Mouse (Mus musculus): Measurements from ENCODE around the gene Bola1. TPM values are rescaled to one million over a fixed set of nuclear protein-coding genes. Genes with fewer than 3 reads are reported as not detected.
A peak's percentile ranks its signal among the peaks of the same experiment; 100 is the strongest.

Bola1 gene
- total and polyA plus RNA-seq, 2 experiments from 2014 or later, result 36.8 to 54.6 TPM

GRCm38 (mm10) chr3:96230404-96230803, 10.9 kb upstream of the Bola1 start:
- Histone ChIP-seq H3K27ac (ENCODE audit: low read depth, low read length) (no peak overlapping the region), H3K27me3 (ENCODE audit: insufficient read depth, low read length) (no peaks in the 10 kb centered on the region), H3K4me1 (ENCODE audit: insufficient read depth, low read length) (no peaks in the 10 kb centered on the region), H3K9ac (replicated peaks; ENCODE audit: low read length, poor library complexity, severe bottlenecking) (no peak overlapping the region), H3K4me2 (ENCODE audit: low read depth, low read length, poor library complexity, severe bottlenecking) (no peak overlapping the region), H3K36me3 (ENCODE audit: insufficient read depth, low read length) (no peaks in the 10 kb centered on the region), H3K4me3 (ENCODE audit: low read depth, low read length) (no peak overlapping the region), H3K9me3 (ENCODE audit: low read length) (no peaks in the 10 kb centered on the region)
- DNase-seq (ENCODE audit: low spot score) (no peak), ATAC-seq (ENCODE audit: low FRiP score) (no peak)
- WGBS, result 76% methylated on average over 2 of the region's 2 CpGs
- no peak for TF ChIP-seq CTCF (IDR thresholded peaks at IDR 0.05)

- DNase-seq (ENCODE audit: low spot score) (no peak), ATAC-seq (ENCODE audit: low FRiP score) (no peak)
- H3K36me3 ChIP-seq (ENCODE audit: insufficient read depth, low read length), result no peaks in the 10 kb centered on the region
- no peaks in the 10 kb centered on the region for H3K9me3 ChIP-seq (ENCODE audit: low read length)
- 81% methylated on average over 2 of the region's 2 CpGs for WGBS
- H3K4me2 ChIP-seq (ENCODE audit: low read depth, low read length, poor library complexity, severe bottlenecking), result no peak overlapping the region
- H3K9ac ChIP-seq (replicated peaks; ENCODE audit: low read length, poor library complexity, severe bottlenecking), result no peak overlapping the region
- no peaks in the 10 kb centered on the region for H3K27me3 ChIP-seq (ENCODE audit: insufficient read depth, low read length)
- no peak overlapping the region for H3K27ac ChIP-seq (ENCODE audit: low read depth, low read length)
- H3K4me3 ChIP-seq (ENCODE audit: low read depth, low read length), result no peak overlapping the region
- no peak for TF ChIP-seq CTCF (IDR thresholded peaks at IDR 0.05)
- H3K4me1 ChIP-seq (ENCODE audit: insufficient read depth, low read length), result no peaks in the 10 kb centered on the region; the same call in 1 of the 2 replicates
Measured at GRCm38 (mm10) chr3:96228828-96229227, 9.3 kb upstream of the Bola1 start.

- no peak overlapping the region for H3K27ac ChIP-seq (ENCODE audit: low read depth, low read length)
Measured at GRCm38 (mm10) chr3:96226695-96227648, 7.5 kb upstream of the Bola1 start.

GRCm38 (mm10) chr3:96225421-96225820, 5.9 kb upstream of the Bola1 start:
- 11% methylated on average over 2 of the region's 2 CpGs for WGBS
- ATAC-seq (ENCODE audit: low FRiP score), result no peak
- no peak overlapping the region for H3K4me3 ChIP-seq (ENCODE audit: low read depth, low read length)

More at GRCm38 (mm10) chr3:96226695-96227648, 7.5 kb upstream of the Bola1 start:
- H3K36me3 ChIP-seq (ENCODE audit: insufficient read depth, low read length), result no peaks in the 10 kb centered on the region
- H3K27me3 ChIP-seq (ENCODE audit: insufficient read depth, low read length), result no peaks in the 10 kb centered on the region
- H3K4me2 ChIP-seq (ENCODE audit: low read depth, low read length, poor library complexity, severe bottlenecking), result no peak overlapping the region
- TF ChIP-seq CTCF (IDR thresholded peaks at IDR 0.05), result no peak
- DNase-seq (ENCODE audit: low spot score) (no peak), ATAC-seq (ENCODE audit: low FRiP score) (no peak)
- no peak overlapping the region for H3K4me3 ChIP-seq (ENCODE audit: low read depth, low read length)
- peaks cover under 1% of the 10 kb centered on the region; the same call in 1 of the 2 replicates for H3K4me1 ChIP-seq (ENCODE audit: insufficient read depth, low read length)
- H3K9me3 ChIP-seq (ENCODE audit: low read length), result no peaks in the 10 kb centered on the region
- 74% methylated on average over 8 of the region's 8 CpGs for WGBS
- no peak overlapping the region for H3K9ac ChIP-seq (replicated peaks; ENCODE audit: low read length, poor library complexity, severe bottlenecking)

GRCm38 (mm10) chr3:96222774-96223173, 3.3 kb upstream of the Bola1 start:
- Histone ChIP-seq H3K9me3 (ENCODE audit: low read length) (no peaks in the 10 kb centered on the region), H3K36me3 (ENCODE audit: insufficient read depth, low read length) (no peaks in the 10 kb centered on the region), H3K4me3 (ENCODE audit: low read depth, low read length) (no peak overlapping the region), H3K27me3 (ENCODE audit: insufficient read depth, low read length) (no peaks in the 10 kb centered on the region), H3K4me2 (ENCODE audit: low read depth, low read length, poor library complexity, severe bottlenecking) (peak overlapping the region; percentile 18; the same call in 1 of the 2 replicates), H3K9ac (replicated peaks; ENCODE audit: low read length, poor library complexity, severe bottlenecking) (no peak overlapping the region), H3K4me1 (ENCODE audit: insufficient read depth, low read length) (peaks cover 4% of the 10 kb centered on the region; the same call in 1 of the 2 replicates), H3K27ac (ENCODE audit: low read depth, low read length) (no peak overlapping the region)
- DNase-seq (ENCODE audit: low spot score), result no peak
- no peak for ATAC-seq (ENCODE audit: low FRiP score)
- 84% methylated on average over 4 of the region's 4 CpGs for WGBS
- no peak for TF ChIP-seq CTCF (IDR thresholded peaks at IDR 0.05)

More at GRCm38 (mm10) chr3:96225421-96225820, 5.9 kb upstream of the Bola1 start:
- Histone ChIP-seq H3K9ac (replicated peaks; ENCODE audit: low read length, poor library complexity, severe bottlenecking) (no peak overlapping the region), H3K4me2 (ENCODE audit: low read depth, low read length, poor library complexity, severe bottlenecking) (no peak overlapping the region), H3K36me3 (ENCODE audit: insufficient read depth, low read length) (no peaks in the 10 kb centered on the region), H3K4me1 (ENCODE audit: insufficient read depth, low read length) (peaks cover 4% of the 10 kb centered on the region; the same call in 1 of the 2 replicates), H3K9me3 (ENCODE audit: low read length) (no peaks in the 10 kb centered on the region), H3K27me3 (ENCODE audit: insufficient read depth, low read length) (no peaks in the 10 kb centered on the region), H3K27ac (ENCODE audit: low read depth, low read length) (no peak overlapping the region)
- no peak for TF ChIP-seq CTCF (IDR thresholded peaks at IDR 0.05)
- no peak for DNase-seq (ENCODE audit: low spot score)

- Histone ChIP-seq H3K9ac (replicated peaks; ENCODE audit: low read length, poor library complexity, severe bottlenecking) (no peak overlapping the region; the same call in 1 of the 2 replicates), H3K4me2 (ENCODE audit: low read depth, low read length, poor library complexity, severe bottlenecking) (peak overlapping the region; percentile 64), H3K36me3 (ENCODE audit: insufficient read depth, low read length) (no peaks in the 10 kb centered on the region), H3K4me1 (ENCODE audit: insufficient read depth, low read length) (peaks cover 4% of the 10 kb centered on the region; the same call in 1 of the 2 replicates), H3K27ac (ENCODE audit: low read depth, low read length) (peak overlapping the region; percentile 91; the same call in 1 of the 2 replicates), H3K4me3 (ENCODE audit: low read depth, low read length) (peak overlapping the region; percentile 51), H3K27me3 (ENCODE audit: insufficient read depth, low read length) (no peaks in the 10 kb centered on the region), H3K9me3 (ENCODE audit: low read length) (no peaks in the 10 kb centered on the region)
- 5% methylated on average over 9 of the region's 9 CpGs for WGBS
- DNase-seq (ENCODE audit: low spot score) (no peak), ATAC-seq (ENCODE audit: low FRiP score) (no peak)
- no peak for TF ChIP-seq CTCF (IDR thresholded peaks at IDR 0.05)
Measured at GRCm38 (mm10) chr3:96221640-96222038, 2.1 kb upstream of the Bola1 start.

Data from midbrain, postnatal 0 days (tissue).